Mouse (Mus musculus): ENCODE results near the gene Mical1.

The Mical1 gene

DNA sequence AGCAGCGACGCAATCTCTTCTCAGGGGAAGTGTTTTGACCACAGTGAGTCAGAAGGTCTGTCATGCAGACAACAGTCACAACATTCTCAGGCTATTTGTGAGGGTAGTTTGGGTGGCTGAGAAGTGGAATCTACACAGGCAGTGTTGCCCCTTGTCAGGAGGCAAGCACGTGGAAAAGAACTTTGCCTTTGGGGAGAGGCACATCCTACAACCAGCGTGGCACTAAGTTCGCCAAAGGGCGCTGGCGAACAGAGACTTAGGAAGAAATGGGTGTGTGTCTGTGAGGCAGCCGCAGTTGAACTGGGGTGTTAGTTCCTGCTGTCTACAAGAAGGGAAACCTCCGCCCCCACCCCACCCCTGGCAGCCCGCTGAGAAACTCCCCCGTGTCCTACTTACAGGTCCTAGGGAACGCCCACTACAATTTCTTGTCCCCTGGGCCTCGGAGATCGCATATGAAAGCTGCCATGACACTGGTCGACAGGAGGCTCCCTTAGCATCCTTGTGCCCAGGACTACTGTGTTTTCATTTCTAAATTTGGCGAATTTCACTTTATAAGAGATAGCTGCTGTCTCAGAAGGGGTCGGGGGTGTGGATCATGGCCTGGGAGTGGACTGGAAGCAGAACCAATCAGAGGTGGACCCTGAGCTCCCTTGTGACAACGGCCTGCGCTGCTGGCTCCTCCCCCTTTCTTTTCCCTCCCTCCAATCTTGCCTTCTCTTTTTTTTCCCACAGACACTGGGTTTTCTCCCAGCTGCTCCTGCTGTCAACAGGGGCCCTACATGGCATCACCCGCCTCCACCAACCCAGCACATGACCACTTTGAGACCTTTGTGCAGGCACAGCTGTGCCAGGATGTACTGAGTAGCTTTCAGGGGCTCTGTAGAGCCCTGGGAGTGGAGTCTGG is 1.4 kb downstream of the Mical1 start:
- peak; percentile 81 to 82 for DNase-seq (ENCODE audit: low spot score in 2 of 2)

DNA sequence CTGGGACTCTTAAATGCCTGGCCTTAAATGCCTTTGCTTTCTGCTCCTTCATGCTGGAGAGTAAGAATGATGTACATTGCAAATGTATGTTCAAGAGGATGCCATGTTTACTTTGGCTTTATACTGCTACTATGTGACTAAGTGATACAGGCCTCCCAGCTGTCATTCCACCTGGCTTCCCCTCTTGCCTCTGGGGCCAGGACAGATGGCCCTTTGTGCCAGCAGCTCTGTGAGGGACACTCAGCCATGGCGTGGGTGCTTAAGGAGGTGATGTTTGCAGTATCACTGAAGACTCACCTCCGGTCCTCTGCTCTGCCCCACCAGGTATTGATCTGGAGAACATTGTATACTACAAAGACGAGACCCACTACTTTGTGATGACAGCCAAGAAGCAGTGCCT is 3.8 kb downstream of the Mical1 start:
- no peak for DNase-seq (ENCODE audit: low spot score in 2 of 2)

GRCm38 (mm10) chr10:41480938-41481880 is 5.1 kb downstream of the Mical1 start:
- DNase-seq (ENCODE audit: low spot score in 2 of 2), result no peak

GRCm38 (mm10) chr10:41482446-41482845 is 6.3 kb downstream of the Mical1 start:
- DNase-seq (ENCODE audit: low spot score in 2 of 2), result no peak

GRCm38 (mm10) chr10:41485778-41486177 is 9.7 kb downstream of the Mical1 start:
- no peak for DNase-seq (ENCODE audit: low spot score in 2 of 2)

- DNase-seq (ENCODE audit: low spot score in 2 of 2), result no peak
Measured at GRCm38 (mm10) chr10:41486506-41487170, 10.5 kb downstream of the Mical1 start.

GRCm38 (mm10) chr10:41488877-41489276 is 12.8 kb downstream of the Mical1 start:
- DNase-seq (ENCODE audit: low spot score in 2 of 2), result no peak

DNA sequence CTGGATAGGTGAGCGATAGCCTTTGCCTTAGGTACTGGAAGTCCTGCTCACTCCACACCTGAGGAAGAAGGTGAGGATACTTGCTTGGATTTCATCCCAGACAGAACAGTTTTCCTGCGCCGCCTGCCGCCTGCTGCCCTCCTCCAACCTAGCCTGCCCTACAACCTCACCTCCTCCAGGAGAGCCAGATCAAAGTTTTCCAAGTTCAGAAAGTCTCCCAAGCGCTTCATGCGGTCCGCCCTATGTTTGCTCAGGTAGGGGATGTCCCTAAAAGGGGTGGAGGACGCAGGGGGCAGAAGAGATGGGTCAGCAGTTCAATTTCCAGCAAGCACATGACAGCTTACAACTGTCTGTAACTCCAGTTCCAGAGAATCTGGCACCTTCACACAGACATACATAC is 13.2 kb downstream of the Mical1 start:
- DNase-seq (ENCODE audit: low spot score in 2 of 2), result no peak

- DNase-seq (ENCODE audit: low spot score in 2 of 2), result peak; percentile 92 to 93
Measured at GRCm38 (mm10) chr10:41489708-41490517, 13.8 kb downstream of the Mical1 start, which contains the start of the genes Smpd2 and Ppil6. Gene Smpd2 (minus strand): TSS chr10:41490369. Gene Ppil6 (plus strand): TSS chr10:41490439.

DNA sequence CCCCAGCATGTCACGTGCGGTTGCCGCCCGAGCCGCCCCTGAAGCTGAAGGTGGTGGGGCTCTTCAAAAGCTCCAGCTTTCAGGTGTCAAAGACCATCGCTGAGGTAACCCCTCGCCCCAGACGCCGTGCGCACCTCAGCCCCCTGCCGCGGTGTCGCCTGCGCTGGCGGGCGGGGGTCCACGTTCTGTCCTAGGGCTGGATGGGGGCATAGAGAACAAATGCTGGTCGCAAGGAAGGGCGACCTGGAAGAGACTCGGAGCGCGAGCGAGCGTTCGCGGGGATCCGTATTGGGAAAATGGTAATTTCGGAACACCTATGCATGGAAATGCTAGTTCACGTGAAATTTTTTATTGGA is 14.4 kb downstream of the Mical1 start:
- no peak for DNase-seq (ENCODE audit: low spot score in 2 of 2)

DNA sequence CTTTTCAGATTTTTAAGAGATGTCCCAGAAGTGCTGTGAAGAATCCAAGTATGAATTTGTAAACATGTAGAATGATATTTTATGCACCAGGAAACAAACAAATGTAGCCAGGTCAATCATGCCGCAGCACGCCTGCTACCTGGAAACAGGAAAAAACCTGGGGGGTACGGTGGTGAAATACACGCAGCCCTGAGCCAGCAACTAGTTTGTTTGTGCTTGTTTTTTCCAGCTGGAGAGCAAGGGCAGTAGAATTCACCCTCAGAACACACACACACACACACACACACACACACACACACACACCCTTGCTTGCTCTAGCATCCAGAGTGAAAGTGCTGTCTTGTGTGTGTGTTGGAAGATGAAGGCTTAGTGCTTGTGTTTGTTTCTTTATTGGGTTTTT is 15.0 kb downstream of the Mical1 start:
- DNase-seq (ENCODE audit: low spot score in 2 of 2), result no peak

- no peak for DNase-seq (ENCODE audit: low spot score in 2 of 2)
Measured at GRCm38 (mm10) chr10:41500941-41501340, 24.8 kb downstream of the Mical1 start.

DNA sequence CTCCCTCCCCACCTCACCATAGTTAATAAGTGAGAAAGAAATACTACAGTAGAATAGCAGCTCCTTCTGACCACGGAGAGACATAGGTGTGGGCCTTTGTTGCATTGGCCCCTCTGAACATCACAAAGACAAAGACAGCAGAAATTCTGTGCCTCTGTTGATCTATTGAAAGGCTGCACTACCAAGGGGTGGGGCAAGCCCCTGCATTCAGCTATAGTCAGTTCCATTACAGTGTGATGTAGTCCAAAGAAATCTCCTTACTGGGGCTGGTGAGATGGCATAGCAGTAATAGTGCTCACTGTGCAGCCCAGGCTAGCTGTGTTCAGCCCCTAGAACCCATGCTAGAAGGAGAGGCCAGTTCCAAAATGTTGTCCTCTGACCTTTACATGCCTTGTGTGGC is 28.9 kb downstream of the Mical1 start:
- DNase-seq (ENCODE audit: low spot score in 2 of 2), result no peak

DNA sequence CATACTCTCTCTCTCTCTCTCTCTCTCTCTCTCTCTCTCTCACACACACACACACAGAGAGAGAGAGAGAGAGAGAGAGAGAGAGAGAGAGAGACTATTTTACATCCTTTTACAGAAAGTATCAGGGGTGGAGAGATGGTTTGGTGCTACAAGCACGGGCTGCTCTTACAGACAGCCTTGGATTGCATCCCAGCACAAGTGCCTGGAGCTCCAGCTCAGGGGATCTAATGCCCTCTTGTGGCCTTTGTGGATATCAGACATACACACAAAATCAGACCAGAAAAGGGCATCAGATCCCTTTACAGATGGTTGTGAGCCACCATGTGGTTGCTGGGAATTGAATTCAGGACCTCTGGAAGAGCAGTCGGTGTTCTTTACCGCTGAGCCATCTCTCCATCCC is 29.3 kb downstream of the Mical1 start:
- DNase-seq (ENCODE audit: low spot score in 2 of 2), result peak; percentile 42 to 57

DNA sequence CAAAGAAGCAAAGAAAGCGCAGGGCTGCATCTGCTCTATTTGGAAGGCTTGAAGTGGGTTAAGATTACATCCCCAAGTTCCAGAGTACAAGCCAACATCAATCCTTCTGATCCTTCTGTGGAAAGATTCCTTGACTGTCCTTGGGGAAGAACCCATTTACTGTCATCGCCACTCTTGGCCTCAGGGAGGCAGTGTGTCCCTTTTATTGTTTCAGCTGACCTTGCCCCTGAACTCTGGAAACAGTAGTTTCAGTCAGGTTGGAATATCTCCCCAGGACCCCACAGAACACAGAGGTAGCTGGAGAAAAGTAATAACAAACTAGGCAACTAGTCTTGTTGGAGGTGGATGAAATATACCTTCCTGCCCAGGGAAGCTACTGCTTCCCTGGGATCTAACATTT is 33.0 kb downstream of the Mical1 start:
- DNase-seq (ENCODE audit: low spot score in 2 of 2), result peak in 1 of 2 experiments; percentile 32

DNA sequence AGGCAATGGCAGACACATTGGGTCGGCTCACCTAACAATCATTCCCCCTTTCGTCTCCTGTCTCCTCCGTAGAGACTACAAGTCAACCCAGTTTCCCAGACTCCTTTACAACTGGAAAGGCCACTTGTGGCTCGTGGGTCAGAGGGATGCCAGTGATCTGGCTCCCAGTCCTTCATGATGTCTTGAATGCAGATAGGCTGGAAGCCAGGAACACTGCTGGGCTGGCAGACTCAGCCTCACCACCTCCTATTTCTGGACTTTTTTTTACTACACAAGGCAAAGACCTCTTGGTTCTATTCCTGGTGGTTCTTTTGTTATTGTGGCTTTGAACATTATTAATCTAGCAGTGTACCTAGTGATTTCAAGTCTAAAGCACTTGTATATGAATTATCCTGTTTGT is 38.2 kb downstream of the Mical1 start:
- DNase-seq (ENCODE audit: low spot score in 2 of 2), result no peak

- no peak for DNase-seq (ENCODE audit: low spot score in 2 of 2)
Measured at GRCm38 (mm10) chr10:41514921-41515320, 38.8 kb downstream of the Mical1 start.

- peak; percentile 84 to 87 for DNase-seq (ENCODE audit: low spot score in 2 of 2)
Measured at GRCm38 (mm10) chr10:41518508-41518980, 42.4 kb downstream of the Mical1 start.

GRCm38 (mm10) chr10:41518981-41519618 is 43.0 kb downstream of the Mical1 start, which contains the start of gene Cd164:
Gene Cd164 (plus strand): TSS chr10:41519414.
- peak; percentile 90 to 91 for DNase-seq (ENCODE audit: low spot score in 2 of 2)
